Mouse (Mus musculus): ENCODE measurements around the gene Rnf185.

- peak; percentile 94 for TF ChIP-seq CTCF (IDR thresholded peaks at IDR 0.05; ENCODE audit: low read depth)
- TF ChIP-seq EP300 (optimal IDR thresholded peaks at IDR 0.05) = peak; percentile 51
Measured at GRCm38 (mm10) chr11:3408997-3409732, 43.0 kb downstream of the Rnf185 start, which contains the start of gene Limk2.
